Mouse (Mus musculus): ENCODE measurements around the gene Epn1. TPM values are rescaled to one million over a fixed set of nuclear protein-coding genes. Genes with fewer than 3 reads are reported as not detected.

Gene Epn1
- total RNA-seq, 1 experiment = 51.8 TPM

GRCm38 (mm10) chr7:5102564-5102963 lies 22.5 kb downstream of the Epn1 start:
- peaks cover 2 to 13% of the 10 kb centered on the region in 2 experiments; a peak in 3 of 4 replicates for H3K4me1 ChIP-seq (ENCODE audit: control insufficient read depth in 2 of 2, insufficient read depth in 2 of 2, low read length in 2 of 2, poor library complexity in 1 of 2)
- TF ChIP-seq ZC3H11A (IDR thresholded peaks at IDR 0.05; ENCODE audit: borderline replicate concordance, low read depth, low read length) (no peak), CHD2 (IDR thresholded peaks at IDR 0.05; ENCODE audit: low read depth, low read length) (no peak), MAFK (IDR thresholded peaks at IDR 0.05; ENCODE audit: insufficient read depth, low read depth, low read length) (no peak)
- H3K36me3 ChIP-seq (ENCODE audit: control insufficient read depth, insufficient read depth, low read length, poor library complexity, severe bottlenecking) = peaks cover 13% of the 10 kb centered on the region
- in situ Hi-C loops (cut with MboI; ENCODE audit: low sequenced_read_pairs in 2 of 2, unreplicated experiment in 2 of 2) = no loop called here
- no peak overlapping the region for H3K27ac ChIP-seq (ENCODE audit: insufficient read depth, low read depth, low read length, poor library complexity, severe bottlenecking)
- H3K9ac ChIP-seq (ENCODE audit: insufficient read depth, low read depth, low read length, poor library complexity, severe bottlenecking) = no peak overlapping the region
- no peak for DNase-seq (ENCODE audit: low read depth, low spot score)
- H3K4me3 ChIP-seq (ENCODE audit: insufficient read depth in 1 of 2, low read depth in 1 of 2, low read length in 2 of 2, poor library complexity in 1 of 2, severe bottlenecking in 1 of 2) = no peak overlapping the region
- H3K9me3 ChIP-seq (ENCODE audit: control insufficient read depth, insufficient read depth, low read depth, low read length) = no peaks in the 10 kb centered on the region

DNA sequence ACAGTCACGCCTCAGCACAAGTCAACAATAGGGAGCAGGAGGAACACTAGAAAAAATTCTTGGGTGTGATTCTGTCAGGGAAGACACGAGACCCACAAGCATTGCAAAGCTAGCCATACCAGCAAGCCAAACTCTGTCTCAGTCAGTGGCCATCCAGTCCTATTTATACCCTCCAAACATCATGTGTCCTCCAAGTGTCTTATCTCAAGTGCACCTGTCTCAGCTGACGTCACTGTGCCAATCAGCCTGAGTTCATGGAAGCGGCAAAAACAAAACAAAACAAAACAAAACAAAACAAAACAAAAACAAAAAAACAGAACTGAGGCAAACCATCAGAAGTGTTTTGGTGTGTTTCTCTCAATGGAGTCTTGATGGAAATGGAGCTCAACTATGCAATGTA lies 28.2 kb downstream of the Epn1 start:
- H3K27ac ChIP-seq (ENCODE audit: insufficient read depth, low read depth, low read length, poor library complexity, severe bottlenecking) = no peak overlapping the region
- no peak overlapping the region for H3K4me3 ChIP-seq (ENCODE audit: insufficient read depth in 1 of 2, low read depth in 1 of 2, low read length in 2 of 2, poor library complexity in 1 of 2, severe bottlenecking in 1 of 2)
- no peak for TF ChIP-seq HCFC1 (IDR thresholded peaks at IDR 0.05; ENCODE audit: borderline replicate concordance, insufficient read depth, low read length)
- no peak for DNase-seq (ENCODE audit: low read depth, low spot score)
- no peaks in the 10 kb centered on the region for H3K4me1 ChIP-seq (ENCODE audit: control insufficient read depth in 2 of 2, insufficient read depth in 2 of 2, low read length in 2 of 2, poor library complexity in 1 of 2)
- H3K9ac ChIP-seq (ENCODE audit: insufficient read depth, low read depth, low read length, poor library complexity, severe bottlenecking) = no peak overlapping the region
- no peaks in the 10 kb centered on the region for H3K9me3 ChIP-seq (ENCODE audit: control insufficient read depth, insufficient read depth, low read depth, low read length)
- in situ Hi-C loops (cut with MboI; ENCODE audit: low sequenced_read_pairs in 2 of 2, unreplicated experiment in 2 of 2) = no loop called here
- H3K36me3 ChIP-seq (ENCODE audit: control insufficient read depth, insufficient read depth, low read length, poor library complexity, severe bottlenecking) = no peaks in the 10 kb centered on the region

- Histone ChIP-seq H3K9me3 (ENCODE audit: control insufficient read depth, insufficient read depth, low read depth, low read length) (no peaks in the 10 kb centered on the region), H3K4me1 (ENCODE audit: control insufficient read depth in 2 of 2, insufficient read depth in 2 of 2, low read length in 2 of 2, poor library complexity in 1 of 2) (no peaks in the 10 kb centered on the region), H3K9ac (ENCODE audit: insufficient read depth, low read depth, low read length, poor library complexity, severe bottlenecking) (no peak overlapping the region), H3K4me3 (ENCODE audit: insufficient read depth in 1 of 2, low read depth in 1 of 2, low read length in 2 of 2, poor library complexity in 1 of 2, severe bottlenecking in 1 of 2) (no peak overlapping the region), H3K36me3 (ENCODE audit: control insufficient read depth, insufficient read depth, low read length, poor library complexity, severe bottlenecking) (no peaks in the 10 kb centered on the region), H3K27ac (ENCODE audit: insufficient read depth, low read depth, low read length, poor library complexity, severe bottlenecking) (no peak overlapping the region)
- no peak for DNase-seq (ENCODE audit: low read depth, low spot score)
- in situ Hi-C loops (cut with MboI; ENCODE audit: low sequenced_read_pairs in 2 of 2, unreplicated experiment in 2 of 2) = no loop called here
- no peak for TF ChIP-seq HCFC1 (IDR thresholded peaks at IDR 0.05; ENCODE audit: borderline replicate concordance, insufficient read depth, low read length)
Observed at GRCm38 (mm10) chr7:5109301-5109700, 29.3 kb downstream of the Epn1 start.

DNA sequence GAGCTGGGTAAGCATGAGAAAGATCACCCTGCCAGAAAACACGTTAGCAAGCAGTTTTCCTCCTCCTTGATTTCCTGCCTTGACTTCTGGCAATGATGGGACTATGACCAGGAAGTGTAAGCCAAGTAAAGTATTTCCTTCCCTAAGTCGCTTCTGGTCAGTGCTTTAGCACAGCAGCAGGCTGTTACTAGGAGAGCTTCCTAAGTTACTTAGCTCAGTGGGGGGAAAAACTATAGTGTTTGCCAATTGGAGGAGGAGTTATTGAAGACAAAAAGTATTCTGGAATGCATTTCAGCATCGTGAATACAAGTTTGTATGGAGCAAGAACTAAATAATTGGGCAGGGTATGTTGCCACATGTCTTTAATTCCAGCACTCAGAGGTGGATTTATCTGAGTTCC lies 32.7 kb downstream of the Epn1 start:
- no peak for TF ChIP-seq CHD2 (IDR thresholded peaks at IDR 0.05; ENCODE audit: low read depth, low read length)
- TF ChIP-seq ZC3H11A (IDR thresholded peaks at IDR 0.05; ENCODE audit: borderline replicate concordance, low read depth, low read length) = no peak
- no peak for TF ChIP-seq ZNF384 (IDR thresholded peaks at IDR 0.05; ENCODE audit: low read depth, low read length)
- no peak for TF ChIP-seq HCFC1 (IDR thresholded peaks at IDR 0.05; ENCODE audit: borderline replicate concordance, insufficient read depth, low read length)
- TF ChIP-seq MAFK (IDR thresholded peaks at IDR 0.05; ENCODE audit: insufficient read depth, low read depth, low read length) = no peak
- Histone ChIP-seq H3K27ac (ENCODE audit: insufficient read depth, low read depth, low read length, poor library complexity, severe bottlenecking) (no peak overlapping the region), H3K4me1 (ENCODE audit: control insufficient read depth in 2 of 2, insufficient read depth in 2 of 2, low read length in 2 of 2, poor library complexity in 1 of 2) (no peaks in the 10 kb centered on the region), H3K9ac (ENCODE audit: insufficient read depth, low read depth, low read length, poor library complexity, severe bottlenecking) (no peak overlapping the region), H3K36me3 (ENCODE audit: control insufficient read depth, insufficient read depth, low read length, poor library complexity, severe bottlenecking) (no peaks in the 10 kb centered on the region), H3K9me3 (ENCODE audit: control insufficient read depth, insufficient read depth, low read depth, low read length) (no peaks in the 10 kb centered on the region), H3K4me3 (ENCODE audit: insufficient read depth in 1 of 2, low read depth in 1 of 2, low read length in 2 of 2, poor library complexity in 1 of 2, severe bottlenecking in 1 of 2) (no peak overlapping the region)
- in situ Hi-C loops (cut with MboI; ENCODE audit: low sequenced_read_pairs in 2 of 2, unreplicated experiment in 2 of 2) = no loop called here
- no peak for DNase-seq (ENCODE audit: low read depth, low spot score)

DNA sequence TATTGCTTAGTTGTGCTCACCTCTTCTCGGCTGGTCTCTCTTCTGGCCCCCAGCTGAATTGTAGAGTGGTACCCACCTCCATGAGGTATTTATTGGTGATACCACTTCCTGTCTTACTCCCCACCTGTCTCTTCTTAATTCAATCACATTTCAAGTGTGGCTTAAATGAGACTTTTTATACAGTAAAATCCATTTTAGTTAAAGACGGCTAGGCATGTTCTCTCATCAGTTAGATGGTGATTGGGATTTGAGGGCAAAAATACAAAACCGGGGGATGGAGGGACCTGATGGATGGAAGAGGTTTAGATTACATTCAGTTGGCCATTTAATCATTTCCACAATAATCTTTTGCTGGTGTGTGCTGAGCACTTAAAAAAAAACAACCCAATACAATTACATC lies 36.8 kb downstream of the Epn1 start, which contains the start of gene Rfpl4:
Rfpl4 (minus strand) TSS at position 101 of the 400 bp plus-strand sequence.
- H3K9ac ChIP-seq (ENCODE audit: insufficient read depth, low read depth, low read length, poor library complexity, severe bottlenecking) = no peak within 1 kb of the TSS
- peaks cover 0 to 2% of the 10 kb centered on the region in 2 experiments; a peak in 1 of 4 replicates for H3K4me1 ChIP-seq (ENCODE audit: control insufficient read depth in 2 of 2, insufficient read depth in 2 of 2, low read length in 2 of 2, poor library complexity in 1 of 2)
- no peak within 1 kb of the TSS for H3K27ac ChIP-seq (ENCODE audit: insufficient read depth, low read depth, low read length, poor library complexity, severe bottlenecking)
- in situ Hi-C loops (cut with MboI; ENCODE audit: low sequenced_read_pairs in 2 of 2, unreplicated experiment in 2 of 2) = no loop called here
- H3K36me3 ChIP-seq (ENCODE audit: control insufficient read depth, insufficient read depth, low read length, poor library complexity, severe bottlenecking) = no peaks in the 10 kb centered on the region
- H3K9me3 ChIP-seq (ENCODE audit: control insufficient read depth, insufficient read depth, low read depth, low read length) = no peaks in the 10 kb centered on the region
- no peak for DNase-seq (ENCODE audit: low read depth, low spot score)
- H3K4me3 ChIP-seq (ENCODE audit: insufficient read depth in 1 of 2, low read depth in 1 of 2, low read length in 2 of 2, poor library complexity in 1 of 2, severe bottlenecking in 1 of 2) = no peak within 1 kb of the TSS
- TF ChIP-seq ZC3H11A (IDR thresholded peaks at IDR 0.05; ENCODE audit: borderline replicate concordance, low read depth, low read length) (no peak), MAFK (IDR thresholded peaks at IDR 0.05; ENCODE audit: insufficient read depth, low read depth, low read length) (no peak)
